Comparison of ENCODE assay signal across 17 mouse cellular contexts in the genomic region with DNA sequence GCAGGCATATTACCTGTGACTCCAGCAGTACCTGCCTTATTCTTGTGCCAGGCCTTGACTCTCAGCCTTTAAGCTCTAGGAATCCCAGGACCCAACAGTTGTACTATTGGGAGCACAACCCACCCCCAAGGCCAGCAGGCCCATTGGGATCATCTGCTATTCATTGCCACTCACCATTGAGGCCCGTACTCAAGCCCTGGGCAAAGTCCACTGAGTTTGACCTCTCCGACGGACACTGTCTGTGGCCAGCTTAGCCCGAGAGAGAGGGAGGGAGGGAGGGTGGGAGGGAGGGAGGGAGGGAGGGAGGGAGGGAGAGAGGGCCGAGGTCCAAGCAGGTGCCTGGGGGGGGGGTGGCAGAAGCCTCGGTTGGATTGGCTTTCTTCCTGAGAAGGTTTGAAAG.
"Had no signal": no experiment of that assay in that cellular context is flagged by ENCODE, and none has a peak within 500 bp of the region (broad histone marks: within the 10 kb centered on the region; RNA-seq: fewer than 3 reads in every experiment).

No protein-coding gene starts in this region.

- DNase-seq: left cerebral cortex, postnatal 4 days; lung, embryonic 14.5 days; lung, postnatal 10 days; lung, postnatal 4 days; midbrain, embryonic 14.5 days; right cerebral cortex, postnatal 25 days; thymus, postnatal 4 days had no signal

- H3K9ac ChIP-seq: limb, embryonic 13.5 days; liver, embryonic 14.5 days; lung, embryonic 14.5 days; neural tube, embryonic 15.5 days had no signal

- H3K4me1 ChIP-seq: limb, embryonic 13.5 days; neural tube, embryonic 15.5 days had no signal

- H3K4me3 ChIP-seq: layer of hippocampus, adult 2 months; limb, embryonic 13.5 days; midbrain, embryonic 10.5 days; myocyte; neural tube, embryonic 15.5 days had no signal

- H3K9me3 ChIP-seq: limb, embryonic 13.5 days; midbrain, embryonic 10.5 days; neural tube, embryonic 15.5 days had no signal

- H3K4me2 ChIP-seq: limb, embryonic 13.5 days; lung, embryonic 14.5 days; neural tube, embryonic 15.5 days had no signal

- H3K27ac ChIP-seq: layer of hippocampus, adult 2 months; limb, embryonic 13.5 days; liver, embryonic 14.5 days; midbrain, embryonic 10.5 days; neural tube, embryonic 15.5 days; stomach, postnatal 0 days had no signal

- H3K27me3 ChIP-seq: limb, embryonic 13.5 days; neural tube, embryonic 15.5 days had no signal

- ATAC-seq: hindbrain, embryonic 16.5 days; inflammation-experienced regulatory T-cells, adult 6 months; intestine, postnatal 0 days had no signal
